Mouse (Mus musculus) C2C12 (cell line): ENCODE measurements around the gene Srbd1. TPM values are rescaled to one million over a fixed set of nuclear protein-coding genes. Genes with fewer than 3 reads are reported as not detected.

Source experiments
- H3K27me3 ChIP-seq: one replicate; pipeline ENCODE4 v1.6.1; 2011; ENCODE audit not compliant: control insufficient read depth, insufficient read depth, insufficient read length
- H3K36me3 ChIP-seq: one replicate; pipeline ENCODE4 v1.6.1; 2011; ENCODE audit not compliant: control insufficient read depth, insufficient read depth
- H3K4me3 ChIP-seq: one replicate; pipeline ENCODE4 v1.5.1; 2011; ENCODE audit warnings: mild to moderate bottlenecking, control low read depth; ENCODE audit not compliant: poor library complexity, insufficient read depth, severe bottlenecking
- H3K79me2 ChIP-seq: one replicate; pipeline ENCODE4 v1.6.1; 2011; ENCODE audit not compliant: control insufficient read depth, insufficient read depth
- H3K79me3 ChIP-seq: one replicate; pipeline ENCODE4 v1.6.1; 2011; ENCODE audit warnings: low read depth, control low read depth
- H3ac ChIP-seq: one replicate; pipeline ENCODE3; 2011; ENCODE audit warnings: low read depth; ENCODE audit not compliant: control insufficient read depth, insufficient read length
- CEBPB ChIP-seq: IDR thresholded peaks from one replicate; pipeline ENCODE4 v1.6.1; 2011; ENCODE audit warnings: low read depth, mild to moderate bottlenecking, control low read depth, moderate library complexity
- CTCF ChIP-seq: IDR thresholded peaks from one replicate; pipeline ENCODE4 v1.5.1; 2011; ENCODE audit not compliant: control insufficient read depth, insufficient read depth, insufficient read length
- FOSL1 ChIP-seq: IDR thresholded peaks from one replicate; pipeline ENCODE4 v1.8.0; 2011; ENCODE audit warnings: mild to moderate bottlenecking, low read length; ENCODE audit not compliant: poor library complexity, insufficient read depth, severe bottlenecking
- MAX ChIP-seq: IDR thresholded peaks from one replicate; pipeline ENCODE4 v1.6.1; 2011; ENCODE audit warnings: mild to moderate bottlenecking, control low read depth
- MYOD1 ChIP-seq: IDR thresholded peaks from one replicate; pipeline ENCODE4 v1.6.1; 2011; ENCODE audit warnings: low read depth; ENCODE audit not compliant: control insufficient read depth, insufficient read length
- MYOG ChIP-seq: IDR thresholded peaks from one replicate; pipeline ENCODE4 v1.6.1; 2011; ENCODE audit not compliant: control insufficient read depth, insufficient read length; ENCODE audit errors: extremely low read depth
- USF1 ChIP-seq: IDR thresholded peaks from one replicate; pipeline ENCODE4 v1.6.1; 2011; ENCODE audit warnings: low read depth, mild to moderate bottlenecking, control low read depth, moderate library complexity
- polyA plus RNA-seq: library from polyadenylated mRNA; unstranded; fragments of >200 nt; fragmentation: generic; extraction: Trizol; gene quantifications from one replicate; pipeline ENCODE4 v1.2.1, GENCODE M21; 2012; ENCODE audit warnings: missing spikeins

Srbd1 gene
- polyA plus RNA-seq, 1 experiment, result 7.6 TPM

GRCm38 (mm10) chr17:86065833-86066232 lies 79.1 kb downstream of the Srbd1 start:
- Histone ChIP-seq H3K79me2 (no peaks in the 10 kb centered on the region), H3K27me3 (no peaks in the 10 kb centered on the region), H3ac (no peak overlapping the region), H3K4me3 (no peak overlapping the region), H3K79me3 (no peaks in the 10 kb centered on the region), H3K36me3 (no peaks in the 10 kb centered on the region)
- TF ChIP-seq FOSL1, result no peak
- TF ChIP-seq MYOD1, result no peak
- TF ChIP-seq MYOG, result no peak
- TF ChIP-seq CTCF, result no peak
- TF ChIP-seq MAX, result no peak
- TF ChIP-seq CEBPB, result no peak
- TF ChIP-seq USF1, result no peak

- Histone ChIP-seq H3ac (no peak overlapping the region), H3K36me3 (no peaks in the 10 kb centered on the region), H3K79me2 (no peaks in the 10 kb centered on the region), H3K27me3 (no peaks in the 10 kb centered on the region), H3K79me3 (no peaks in the 10 kb centered on the region), H3K4me3 (no peak overlapping the region)
- no peak for TF ChIP-seq MYOD1
- peak; percentile 89 for TF ChIP-seq CTCF
- TF ChIP-seq MYOG, result no peak
Measured at GRCm38 (mm10) chr17:86063461-86063860, 81.5 kb downstream of the Srbd1 start.

GRCm38 (mm10) chr17:86060911-86061310 lies 84.1 kb downstream of the Srbd1 start:
- Histone ChIP-seq H3K4me3 (no peak overlapping the region), H3ac (no peak overlapping the region), H3K79me3 (no peaks in the 10 kb centered on the region), H3K79me2 (no peaks in the 10 kb centered on the region), H3K27me3 (no peaks in the 10 kb centered on the region), H3K36me3 (peaks cover 12% of the 10 kb centered on the region)
- no peak for TF ChIP-seq MAX
- no peak for TF ChIP-seq MYOD1
- TF ChIP-seq MYOG, result no peak
- no peak for TF ChIP-seq CTCF
- TF ChIP-seq FOSL1, result no peak

GRCm38 (mm10) chr17:86040221-86040984 lies 104.6 kb downstream of the Srbd1 start:
- Histone ChIP-seq H3K79me3 (no peaks in the 10 kb centered on the region), H3K4me3 (no peak overlapping the region), H3ac (no peak overlapping the region), H3K79me2 (no peaks in the 10 kb centered on the region), H3K36me3 (no peaks in the 10 kb centered on the region), H3K27me3 (no peaks in the 10 kb centered on the region)
- no peak for TF ChIP-seq USF1
- TF ChIP-seq CEBPB, result no peak
- TF ChIP-seq FOSL1, result no peak
- no peak for TF ChIP-seq MYOG
- TF ChIP-seq MAX, result no peak
- TF ChIP-seq MYOD1, result no peak
- no peak for TF ChIP-seq CTCF

GRCm38 (mm10) chr17:86039741-86040140 lies 105.2 kb downstream of the Srbd1 start:
- TF ChIP-seq MYOD1 (no peak), USF1 (no peak), CEBPB (no peak), FOSL1 (no peak), MAX (no peak), CTCF (no peak), MYOG (no peak)
- Histone ChIP-seq H3K27me3 (no peaks in the 10 kb centered on the region), H3ac (no peak overlapping the region), H3K4me3 (no peak overlapping the region), H3K79me2 (no peaks in the 10 kb centered on the region), H3K36me3 (no peaks in the 10 kb centered on the region), H3K79me3 (no peaks in the 10 kb centered on the region)
